Mouse (Mus musculus): ENCODE measurements around the gene Coa5.

Coa5 gene

DNA sequence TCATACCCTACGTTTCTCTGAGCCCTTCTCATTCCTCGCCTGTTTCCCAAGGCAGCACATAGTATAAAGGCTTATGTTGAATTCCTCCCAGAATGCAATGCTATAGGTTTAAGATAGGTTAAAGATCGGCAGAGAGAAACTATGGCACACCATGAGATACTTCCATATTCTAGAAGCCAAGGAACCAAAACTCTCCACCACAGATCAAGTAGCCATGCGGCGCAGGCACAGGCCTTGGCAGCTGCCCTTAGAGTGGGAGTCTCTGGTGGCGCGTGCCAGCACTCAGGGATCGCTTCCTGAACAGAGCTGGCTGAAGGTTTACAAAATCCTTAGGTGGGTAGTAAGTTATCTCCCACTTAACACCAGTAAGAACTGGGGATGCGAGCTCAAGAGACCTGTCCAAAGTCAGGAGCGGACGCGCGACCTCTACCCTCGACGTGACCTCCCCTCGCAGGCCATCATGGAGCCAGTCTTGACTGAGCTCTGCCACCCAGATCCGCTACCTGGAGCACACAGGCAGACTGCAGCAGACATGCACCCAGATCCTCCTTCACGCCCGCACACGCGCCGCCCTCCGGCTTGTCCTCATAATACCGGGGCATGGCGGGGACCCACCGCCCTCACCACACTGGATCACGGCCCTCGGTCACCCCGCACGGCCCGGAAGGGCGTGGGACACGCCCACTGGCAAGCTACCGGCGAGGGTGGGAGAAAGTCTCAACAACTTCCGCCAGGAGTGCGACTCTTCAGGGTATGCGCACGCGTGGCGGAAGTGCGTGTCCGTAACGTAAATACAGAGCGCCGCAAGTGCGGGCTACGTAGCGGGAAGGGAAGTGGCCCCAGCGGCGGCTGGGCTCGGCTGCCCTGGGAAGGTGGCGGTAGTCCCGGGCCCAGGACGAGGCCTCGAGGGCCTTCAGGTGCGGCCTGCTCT lies at the start of gene Coa5, which contains the start of gene Unc50:
TSS of gene Coa5 (minus strand) at position 738 of the 931 bp plus-strand sequence.
TSS of gene Unc50 (plus strand) at position 774 of the 931 bp plus-strand sequence.
- DNase-seq (ENCODE audit: low spot score) = peak; percentile 93

DNA sequence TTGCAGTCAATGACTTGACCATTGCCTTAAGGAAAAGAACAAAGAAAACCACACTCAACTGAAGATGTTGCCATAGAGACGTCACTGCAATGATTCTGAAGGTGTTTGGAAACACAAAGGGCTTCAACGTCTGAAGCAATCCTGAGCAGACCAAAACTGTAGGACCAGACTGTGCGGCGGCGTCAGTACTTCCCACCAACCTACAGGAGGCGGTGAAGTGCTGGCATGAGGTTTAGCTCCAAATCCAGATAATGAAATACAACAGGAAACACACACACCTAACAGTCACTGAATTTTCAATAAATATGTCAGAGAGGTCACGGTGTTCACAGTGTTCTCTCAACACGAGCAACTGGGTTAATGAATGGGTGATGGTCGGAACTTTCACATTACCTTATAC lies 49.2 kb upstream of the Coa5 start:
- DNase-seq (ENCODE audit: low spot score) = no peak

DNA sequence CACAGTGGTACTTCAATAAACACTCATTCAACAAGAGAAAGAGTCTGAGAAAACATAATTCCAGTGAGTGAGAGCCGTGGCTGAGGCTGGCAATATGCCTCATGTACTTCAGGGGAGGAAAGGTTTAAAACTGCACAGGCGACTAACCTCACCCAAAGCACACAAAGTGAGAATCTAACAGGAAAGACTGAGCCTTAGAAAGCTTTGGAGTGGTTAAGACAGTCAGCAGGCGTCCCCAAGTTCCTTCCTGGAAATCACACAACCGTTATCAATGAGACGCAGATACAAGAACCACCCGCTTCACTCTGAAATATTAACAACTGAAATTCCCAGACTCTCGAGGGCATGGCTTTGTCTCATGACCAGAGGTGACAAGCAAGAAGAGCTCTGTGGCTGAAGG lies 48.5 kb upstream of the Coa5 start:
- DNase-seq (ENCODE audit: low spot score) = no peak

DNA sequence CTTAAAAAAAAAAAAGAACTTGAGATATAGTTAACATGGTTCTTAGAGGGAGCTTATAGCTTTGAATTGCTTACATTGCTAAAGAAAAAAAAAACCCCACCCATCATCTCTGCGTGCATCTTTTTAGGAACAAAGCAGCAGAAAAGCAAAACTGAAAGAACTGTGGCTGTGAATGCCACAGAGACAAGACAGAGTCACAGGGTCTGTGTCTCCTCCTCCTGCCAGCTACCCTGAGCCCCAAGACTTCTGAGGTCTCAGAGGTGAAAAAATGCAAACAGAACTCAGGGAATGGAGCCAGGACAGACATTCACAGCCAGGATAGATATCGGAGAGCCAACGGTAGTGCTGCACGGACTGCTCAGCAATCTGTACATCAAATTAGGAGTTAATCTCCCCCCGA lies 48.0 kb upstream of the Coa5 start:
- DNase-seq (ENCODE audit: low spot score) = no peak

DNA sequence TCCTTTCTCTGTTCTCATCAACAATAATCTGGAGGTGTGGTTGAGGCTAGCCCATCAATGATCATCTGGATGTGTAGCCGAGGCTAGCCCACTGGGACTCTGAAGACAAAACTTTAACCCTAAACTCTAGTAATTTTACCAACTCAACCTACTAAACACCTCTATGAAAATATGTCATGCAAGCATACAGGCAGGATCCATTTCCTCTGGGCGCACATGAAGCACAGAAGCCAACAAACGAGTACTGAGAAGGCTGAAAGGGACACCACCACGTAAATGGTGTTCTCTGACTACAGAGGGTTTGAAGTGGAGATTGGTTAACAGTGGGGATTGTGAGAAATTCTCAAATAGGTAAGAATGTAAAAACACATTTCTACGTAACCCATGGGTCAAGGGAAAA lies 47.3 kb upstream of the Coa5 start:
- no peak for DNase-seq (ENCODE audit: low spot score)

DNA sequence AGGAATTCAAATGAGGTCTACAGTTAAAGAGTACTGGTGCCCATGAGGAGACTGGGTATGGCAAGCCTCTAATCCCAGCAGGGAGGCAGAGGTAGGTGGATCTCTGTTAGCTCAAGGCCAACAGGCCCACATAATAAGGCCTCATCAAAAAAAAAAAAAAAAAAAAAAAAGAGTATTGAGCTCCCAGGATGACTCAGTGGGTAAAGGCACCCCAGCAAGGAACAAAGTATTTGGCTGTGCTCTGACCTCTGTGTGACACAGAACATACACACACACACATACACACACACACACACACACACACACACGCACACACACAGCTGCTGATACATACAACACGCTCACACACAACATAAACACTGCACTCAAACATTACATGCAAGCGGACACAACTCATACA lies 45.4 kb upstream of the Coa5 start:
- no peak for DNase-seq (ENCODE audit: low spot score)

DNA sequence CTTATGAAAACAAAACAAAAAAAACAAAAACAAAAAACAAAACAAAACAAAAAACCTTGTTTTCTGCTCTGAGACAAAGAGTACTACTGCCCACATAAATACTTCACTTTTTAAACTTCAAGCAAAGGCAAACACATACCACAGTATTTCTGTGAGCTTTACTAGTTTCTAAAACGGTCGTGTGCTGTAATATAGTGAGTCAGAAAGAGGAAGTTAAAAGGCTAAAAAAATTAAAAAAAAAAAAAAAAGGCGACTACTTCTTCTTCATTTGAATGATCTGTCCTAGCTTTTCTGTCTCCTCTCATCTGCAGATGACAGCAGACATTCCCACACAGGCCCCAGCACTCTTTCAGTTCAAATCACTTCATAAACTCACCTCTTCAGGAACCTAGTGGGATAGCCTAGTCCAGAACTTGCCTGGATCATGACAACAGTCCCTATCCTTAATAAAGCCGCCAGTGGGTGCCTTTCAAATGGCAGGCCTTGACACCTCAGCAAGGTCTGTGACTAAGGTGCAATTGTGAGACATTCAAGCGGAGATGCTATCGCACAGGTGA lies 44.8 kb upstream of the Coa5 start:
- no peak for DNase-seq (ENCODE audit: low spot score)

DNA sequence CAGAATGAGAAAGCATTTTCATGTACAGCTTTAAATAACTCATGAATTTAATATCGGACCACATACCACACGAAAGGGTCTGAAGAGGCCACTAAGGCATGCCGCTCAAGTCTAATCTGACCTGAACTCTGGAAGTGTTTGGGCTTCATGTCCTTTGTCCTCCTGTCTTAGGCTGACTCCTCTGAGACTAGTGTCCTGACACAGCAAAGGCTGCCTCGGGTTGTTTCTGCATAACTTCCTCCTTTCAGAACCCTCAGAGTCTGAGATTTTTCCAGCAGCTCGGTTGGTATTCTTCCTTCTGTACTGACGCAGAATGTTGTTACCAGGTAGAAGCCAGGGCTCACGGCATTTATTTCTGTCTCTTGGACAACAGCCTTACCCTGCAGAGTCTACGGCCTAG lies 44.1 kb upstream of the Coa5 start:
- no peak for DNase-seq (ENCODE audit: low spot score)

DNA sequence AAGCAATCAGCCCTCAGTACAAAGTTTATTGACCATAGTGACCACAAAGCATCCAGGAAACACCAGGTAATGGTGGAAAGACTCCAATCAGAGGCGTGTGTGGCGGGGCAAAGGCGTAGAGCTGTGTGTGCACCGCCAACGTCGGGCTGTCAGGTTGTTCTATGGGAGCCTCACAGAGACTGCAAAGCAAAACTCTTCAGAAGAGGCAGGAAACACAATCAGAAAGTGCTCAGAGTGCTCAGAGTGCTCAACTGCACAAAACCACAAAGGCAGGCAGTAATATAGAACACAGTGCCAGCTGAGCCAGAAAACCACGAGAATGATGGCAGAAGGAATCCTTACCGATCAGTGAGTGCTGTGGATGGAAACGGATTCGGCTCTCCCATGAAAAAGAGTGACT lies 43.3 kb upstream of the Coa5 start:
- no peak for DNase-seq (ENCODE audit: low spot score)

DNA sequence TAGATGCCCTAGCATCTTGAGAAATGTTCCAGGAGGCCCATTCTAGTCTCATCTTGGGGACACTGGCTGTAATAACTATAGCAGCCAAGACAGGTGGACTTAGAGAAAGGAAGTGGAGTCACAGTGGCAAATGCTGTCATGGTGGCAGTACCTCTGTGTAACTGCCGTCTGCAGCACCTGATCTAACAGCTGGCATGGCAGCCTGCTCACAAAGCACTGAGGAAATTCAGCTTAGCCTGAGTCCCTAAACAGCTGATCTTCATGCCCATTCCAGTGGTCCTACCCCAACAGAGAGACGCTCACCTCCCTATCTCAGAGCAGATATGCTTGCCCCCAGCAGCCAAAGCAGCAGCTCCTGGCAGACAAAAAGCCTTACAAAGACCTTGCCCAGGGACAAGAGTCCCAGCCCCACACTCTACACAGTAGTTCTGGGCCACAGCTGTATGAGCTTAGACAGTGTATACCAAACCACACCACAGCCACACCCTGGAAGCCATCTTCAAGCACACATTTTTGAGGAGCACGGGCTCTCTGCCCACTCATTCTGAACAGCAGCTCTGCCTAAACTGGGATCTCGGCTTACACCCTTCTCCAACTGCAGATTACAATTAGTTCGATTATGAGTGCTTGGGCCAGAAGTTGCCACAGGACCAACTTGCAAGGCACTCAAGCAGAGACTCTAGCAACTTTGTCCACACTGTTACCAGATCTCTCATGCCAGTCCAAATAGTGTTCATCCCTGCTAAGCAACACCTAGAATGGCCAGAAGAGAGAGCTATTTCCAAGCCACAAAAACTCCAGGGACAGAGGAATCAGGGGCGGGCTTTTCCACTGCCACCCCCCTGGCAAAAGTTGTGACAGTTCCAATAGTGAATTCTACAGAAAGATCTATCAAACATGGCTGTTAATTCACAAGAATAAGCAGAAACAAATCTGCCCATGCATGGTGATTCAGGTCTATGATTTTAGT lies 41.6 kb upstream of the Coa5 start:
- DNase-seq (ENCODE audit: low spot score) = no peak

DNA sequence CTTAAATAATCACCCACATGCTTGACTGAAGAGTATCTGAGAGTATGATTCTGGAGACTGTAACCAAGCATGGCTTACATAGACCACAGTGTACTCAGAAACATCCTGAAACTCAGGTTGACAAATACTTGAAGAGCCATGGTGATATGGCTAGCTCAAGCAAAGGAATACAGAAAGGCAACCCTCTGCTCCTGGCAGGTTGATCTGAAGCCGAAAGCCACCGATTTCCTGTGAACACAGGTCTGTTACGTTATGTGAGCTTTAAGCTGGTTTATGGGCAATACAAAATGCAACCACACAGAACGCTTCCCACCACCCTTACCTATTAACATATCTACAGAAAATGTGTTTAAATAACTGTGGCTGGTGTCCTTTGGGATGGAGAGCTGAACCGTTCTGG lies 39.1 kb upstream of the Coa5 start:
- DNase-seq (ENCODE audit: low spot score) = no peak

DNA sequence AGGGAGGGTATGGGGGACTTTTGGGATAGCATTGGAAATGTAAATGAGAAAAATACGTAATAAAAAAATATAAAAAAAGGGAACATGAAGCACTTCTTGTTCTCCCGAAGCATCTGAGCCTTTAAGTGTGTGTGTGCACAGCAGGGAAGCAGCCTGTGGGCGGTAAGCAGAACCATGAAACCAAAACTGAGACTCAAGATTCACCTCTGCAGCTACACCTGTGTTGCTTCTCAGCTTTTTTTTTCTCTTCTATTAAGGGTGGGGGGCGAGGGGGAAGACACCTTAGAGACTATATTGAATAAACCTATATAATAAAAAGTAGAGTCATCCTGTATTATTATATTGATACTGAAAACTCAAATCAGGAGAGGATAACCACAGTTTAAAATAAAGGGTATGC lies 37.9 kb upstream of the Coa5 start:
- DNase-seq (ENCODE audit: low spot score) = no peak

DNA sequence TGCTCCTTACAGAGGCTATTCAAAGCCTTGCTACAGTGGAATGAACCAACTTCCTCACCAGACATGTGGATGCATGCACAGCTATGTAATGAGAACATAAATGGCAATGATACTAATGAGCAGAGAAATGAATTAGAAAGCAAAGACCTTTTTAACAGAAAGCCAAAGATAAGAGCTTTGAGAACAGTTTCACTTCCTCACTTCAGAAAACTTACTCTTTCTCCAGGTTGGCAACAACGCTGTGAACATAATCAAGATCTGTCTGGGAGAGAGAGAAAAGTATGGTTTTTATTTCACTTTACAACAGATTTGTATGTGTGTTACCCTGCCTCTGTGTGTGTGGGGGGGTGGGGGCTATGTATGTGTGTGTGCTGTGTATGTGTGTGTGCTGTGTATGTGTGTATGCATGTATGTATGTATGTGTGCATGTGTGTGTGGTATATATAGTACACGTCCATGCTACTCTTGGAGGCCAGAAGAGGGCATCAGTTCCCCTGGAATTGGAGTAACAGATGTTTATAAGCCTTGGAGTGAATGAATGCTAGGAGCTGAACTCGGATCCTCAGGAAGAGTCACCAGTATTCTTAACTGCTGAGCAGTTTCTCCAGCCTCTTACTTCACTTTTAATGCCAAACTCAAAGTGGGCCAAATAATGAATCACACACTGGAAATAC lies 36.6 kb upstream of the Coa5 start:
- no peak for DNase-seq (ENCODE audit: low spot score)

DNA sequence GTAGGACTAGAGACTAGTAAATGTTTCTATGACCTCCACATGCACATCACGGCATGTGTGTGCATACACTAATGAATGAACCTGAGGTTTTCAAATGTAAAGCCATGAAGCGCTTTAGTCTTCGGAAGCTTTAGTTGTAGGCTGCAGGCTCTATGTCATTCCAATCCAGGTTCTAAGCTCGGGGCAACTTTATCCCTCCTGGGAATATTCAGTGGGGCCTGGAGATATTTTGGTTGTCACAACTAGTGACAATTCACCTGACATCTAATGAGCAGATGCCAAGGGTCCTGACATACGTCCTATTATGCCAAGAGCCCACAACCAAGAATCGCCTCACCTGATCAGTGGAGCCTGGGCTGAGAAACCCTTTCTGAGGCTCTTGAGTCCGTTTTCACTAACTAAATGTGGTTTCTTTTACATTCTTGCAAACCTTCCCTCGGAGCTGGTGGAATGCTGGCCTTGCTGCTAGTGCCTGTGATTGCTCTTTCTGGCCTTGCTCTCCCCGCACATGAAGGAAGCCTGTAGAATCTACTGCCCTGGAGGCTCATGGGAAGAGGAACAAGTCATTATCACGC lies 35.1 kb upstream of the Coa5 start:
- no peak for DNase-seq (ENCODE audit: low spot score)

DNA sequence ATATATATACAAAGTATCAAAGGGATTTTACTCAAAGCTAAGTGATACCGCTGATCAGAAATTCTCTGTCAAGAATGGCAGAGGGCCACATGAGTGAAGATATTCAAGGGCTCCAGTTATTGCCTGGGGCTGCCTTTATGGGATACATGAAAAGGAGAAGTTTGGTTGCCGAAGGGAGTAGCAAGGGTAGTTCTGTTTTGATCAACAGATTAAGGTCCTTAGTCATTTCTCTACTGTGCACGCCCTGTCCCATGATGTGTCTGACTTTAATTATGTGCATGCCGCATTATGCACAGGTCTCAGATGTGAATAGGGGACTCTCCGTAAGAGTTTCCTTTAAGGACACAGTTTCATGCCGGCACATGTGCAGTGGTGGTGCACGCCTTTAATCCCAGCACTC lies 27.6 kb upstream of the Coa5 start:
- no peak for DNase-seq (ENCODE audit: low spot score)

DNA sequence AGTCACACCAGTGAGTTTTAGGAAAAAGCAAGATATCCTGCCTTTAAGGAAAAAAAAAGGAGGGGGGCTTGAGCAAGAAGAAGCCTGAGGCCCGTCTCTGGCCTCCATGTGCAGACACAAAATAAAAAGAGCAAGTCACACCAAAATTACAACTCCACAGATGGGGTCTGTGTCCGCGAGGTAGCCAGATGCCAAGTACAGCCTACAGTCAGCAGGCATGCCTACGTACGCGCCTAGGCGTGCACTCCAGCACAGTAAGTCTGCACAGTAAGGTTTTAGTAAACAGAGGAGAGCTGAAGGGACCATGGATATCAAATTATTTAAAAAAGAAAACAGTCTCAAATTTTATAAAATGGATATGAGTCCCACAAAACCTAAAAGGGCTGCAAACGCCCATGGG lies 21.4 kb upstream of the Coa5 start:
- DNase-seq (ENCODE audit: low spot score) = no peak

DNA sequence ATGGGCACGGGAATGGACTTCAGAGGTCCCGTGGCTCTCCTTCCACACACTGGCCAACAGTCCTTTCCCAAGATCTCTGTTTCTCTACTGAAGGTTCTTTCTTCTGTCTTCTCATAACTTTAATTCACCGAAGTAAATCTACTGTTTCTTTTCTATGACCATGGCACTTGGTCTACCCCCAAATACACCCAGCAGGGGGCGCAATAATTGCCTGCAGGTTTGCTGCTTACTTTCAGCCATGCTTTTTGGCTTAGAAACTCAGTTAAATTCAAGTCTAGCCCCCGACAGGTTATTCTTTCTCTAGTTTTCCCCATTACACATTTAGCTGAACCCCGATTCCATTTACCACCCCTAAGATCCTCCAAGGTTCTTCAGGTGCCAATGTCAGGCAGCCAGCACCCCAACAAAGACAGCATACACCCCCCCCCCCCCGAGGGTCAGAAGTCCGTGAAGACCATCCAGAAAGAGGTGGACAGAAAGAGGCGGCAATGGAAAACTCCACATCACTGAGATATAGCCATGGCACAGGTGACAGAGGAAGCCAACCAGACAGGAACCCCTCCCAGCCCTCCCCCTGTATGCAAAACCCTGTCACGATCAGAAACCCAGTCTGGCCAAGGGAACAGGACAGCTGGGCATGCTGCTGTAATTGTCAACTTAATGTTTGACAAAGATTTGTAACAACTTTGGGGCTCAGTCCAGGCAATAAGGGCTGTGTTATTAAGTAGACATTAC lies 18.6 kb upstream of the Coa5 start:
- peak; percentile 59 for DNase-seq (ENCODE audit: low spot score)

DNA sequence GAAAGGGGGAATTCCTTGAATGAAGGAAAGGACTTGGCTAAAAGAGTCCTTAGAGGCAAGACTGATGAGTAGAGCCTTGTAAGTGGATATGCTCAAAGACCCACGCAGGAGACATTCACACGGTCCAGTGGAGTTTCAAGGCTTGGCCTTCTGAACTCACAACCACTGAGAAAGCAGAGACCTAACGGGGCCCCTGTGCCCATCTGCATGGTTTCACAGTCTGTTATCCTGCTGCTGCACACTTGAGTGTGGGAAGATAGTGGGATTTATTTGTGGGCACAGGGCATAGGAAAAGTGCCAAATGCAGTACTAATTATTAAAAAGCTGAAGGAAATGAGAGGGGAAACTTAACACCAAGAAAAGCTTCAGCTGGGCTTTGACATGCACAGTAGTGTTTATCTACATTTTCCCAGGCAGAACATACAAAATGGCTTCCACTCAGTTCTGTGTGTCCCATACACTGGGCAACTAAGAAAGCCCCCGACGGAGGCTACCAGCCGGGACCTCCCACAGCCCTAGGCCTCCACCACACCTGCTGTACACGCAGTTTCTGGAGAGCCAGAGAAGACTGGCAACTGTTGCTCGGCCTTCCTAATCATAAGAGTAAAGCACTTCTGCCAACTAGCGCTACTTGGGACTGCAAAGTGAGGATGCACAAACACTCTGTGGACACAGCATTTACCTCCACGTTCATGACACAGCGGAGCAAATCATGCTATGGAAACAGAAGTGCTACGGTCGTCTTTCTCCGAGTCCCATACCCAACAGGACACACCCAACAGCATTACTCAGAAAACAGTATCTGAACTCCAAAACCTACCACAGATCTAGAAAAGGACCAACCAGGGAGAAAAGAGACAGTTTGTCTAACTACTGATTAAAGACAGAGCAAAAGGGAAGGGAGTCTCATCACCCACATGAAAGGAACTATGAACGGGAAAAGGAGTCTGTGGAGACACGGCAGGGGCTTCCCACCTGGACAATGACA lies 13.2 kb upstream of the Coa5 start:
- DNase-seq (ENCODE audit: low spot score) = no peak

DNA sequence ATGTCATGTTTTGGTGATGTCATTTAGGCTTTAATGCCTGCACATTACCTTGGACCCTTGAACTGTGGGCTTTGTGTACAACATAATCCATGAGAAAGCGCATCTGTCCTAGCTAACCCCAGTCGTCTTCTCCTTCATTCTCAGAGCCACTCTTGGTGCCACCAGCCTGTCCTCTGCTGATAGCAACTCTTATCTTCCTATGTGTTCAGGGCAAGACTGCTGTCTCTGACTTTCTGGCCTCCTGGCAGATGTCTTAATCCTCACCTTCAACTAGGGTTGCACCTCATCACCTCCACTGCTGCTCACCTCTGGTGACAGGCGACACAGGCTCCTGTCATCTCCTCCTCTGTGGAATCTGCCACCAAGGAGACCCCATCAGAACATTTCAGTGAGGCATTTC lies 6.5 kb upstream of the Coa5 start:
- DNase-seq (ENCODE audit: low spot score) = no peak
